ENCODE assay signal across 10 mouse cellular contexts in the genomic region with DNA sequence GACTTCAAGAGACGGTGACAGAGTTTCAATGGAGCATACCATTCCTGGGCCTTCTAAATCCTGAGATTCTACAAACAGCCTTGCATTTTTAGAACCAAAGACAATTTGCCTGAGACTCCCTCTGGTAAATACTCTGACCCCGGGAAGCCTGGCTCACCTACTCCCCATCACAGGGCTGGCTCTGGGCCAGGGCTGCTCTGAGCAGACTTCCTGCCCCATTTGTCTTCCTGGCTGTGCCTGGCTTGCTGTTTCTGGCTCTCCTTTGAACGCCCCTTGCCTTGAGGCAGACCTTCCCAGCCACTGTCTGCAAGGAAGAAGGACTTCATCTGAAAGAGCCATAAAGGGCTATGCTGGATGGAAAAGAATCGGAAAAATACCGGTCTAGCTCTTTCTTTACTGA.
A peak's percentile ranks its signal among the peaks of the same experiment; 100 is the strongest.
DNase-seq lines count a peak whose midpoint lies in the region; ATAC-seq and TF ChIP-seq lines count a peak whose summit lies in the region.
"Had no signal": no experiment of that assay in that cellular context is flagged by ENCODE, and none has a peak within 500 bp of the region (broad histone marks: within the 10 kb centered on the region; RNA-seq: fewer than 3 reads in every experiment).

No protein-coding gene starts in this region.

- 69% methylated on average over 5 of the region's 5 CpGs for WGBS in hindbrain, embryonic 13.5 days
- WGBS in hindbrain, embryonic 16.5 days: 58% methylated on average over 5 of the region's 5 CpGs
- 68% methylated on average over 5 of the region's 5 CpGs for WGBS in midbrain, postnatal 0 days

- no peak overlapping the region for H3K4me3 ChIP-seq in hindbrain, embryonic 13.5 days
- no peak overlapping the region for H3K4me3 ChIP-seq in hindbrain, embryonic 16.5 days (ENCODE audit: low read length)
- no peak overlapping the region for H3K4me3 ChIP-seq in midbrain, postnatal 0 days (ENCODE audit: low read depth, low read length)
- H3K4me3 ChIP-seq: liver, embryonic 15.5 days had no signal

- H3K9me3 ChIP-seq in hindbrain, embryonic 13.5 days: no peaks in the 10 kb centered on the region
- H3K9me3 ChIP-seq in hindbrain, embryonic 16.5 days (ENCODE audit: control insufficient read depth, low read length): no peaks in the 10 kb centered on the region
- H3K9me3 ChIP-seq in midbrain, postnatal 0 days (ENCODE audit: low read length): no peaks in the 10 kb centered on the region
- H3K9me3 ChIP-seq: liver, embryonic 15.5 days had no signal

- peak; percentile 42 to 68 for DNase-seq in adrenal gland, adult 18-20 months (ENCODE audit: low spot score in 2 of 2)
- peak; percentile 67 for DNase-seq in heart, postnatal 4 days
- DNase-seq in lung, postnatal 10 days: peak; percentile 71
- DNase-seq in midbrain, postnatal 0 days (ENCODE audit: low spot score): no peak
- DNase-seq in gastrocnemius, postnatal 14 days: no peak
- no peak for DNase-seq in left cerebral cortex, postnatal 25 days (ENCODE audit: low spot score in 2 of 2)

- TF ChIP-seq CTCF in midbrain, postnatal 0 days (IDR thresholded peaks at IDR 0.05): no peak

- H3K27ac ChIP-seq in hindbrain, embryonic 13.5 days: peak overlapping the region; percentile 44; the same call in 1 of the 2 replicates
- H3K27ac ChIP-seq in hindbrain, embryonic 16.5 days (ENCODE audit: low read depth, low read length): no peak overlapping the region
- no peak overlapping the region for H3K27ac ChIP-seq in midbrain, postnatal 0 days (ENCODE audit: low read depth, low read length)
- H3K27ac ChIP-seq: liver, embryonic 15.5 days had no signal

- H3K4me2 ChIP-seq in hindbrain, embryonic 13.5 days: no peak overlapping the region
- H3K4me2 ChIP-seq in hindbrain, embryonic 16.5 days (ENCODE audit: low read length): no peak overlapping the region
- H3K4me2 ChIP-seq in midbrain, postnatal 0 days (ENCODE audit: low read depth, low read length, poor library complexity, severe bottlenecking): no peak overlapping the region
- H3K4me2 ChIP-seq: liver, embryonic 15.5 days had no signal

- intact Hi-C loops in gastrocnemius, postnatal 14 days (cut with DNase I; ENCODE audit: low total_unique reads): loop anchor here (10.0 kb wide), 1 partner anchor 293 kb away; no protein-coding TSS in a partner anchor
- intact Hi-C loops in left cerebral cortex, postnatal 25 days (cut with DNase I): no loop called here

- peaks cover 26% of the 10 kb centered on the region for H3K4me1 ChIP-seq in hindbrain, embryonic 13.5 days (replicated peaks)
- peaks cover 6% of the 10 kb centered on the region; the same call in 1 of the 2 replicates for H3K4me1 ChIP-seq in hindbrain, embryonic 16.5 days (ENCODE audit: control insufficient read depth, insufficient read depth, low read depth, low read length)
- no peaks in the 10 kb centered on the region for H3K4me1 ChIP-seq in midbrain, postnatal 0 days (ENCODE audit: insufficient read depth, low read length)

- no peak overlapping the region for H3K9ac ChIP-seq in hindbrain, embryonic 13.5 days
- H3K9ac ChIP-seq in hindbrain, embryonic 16.5 days (ENCODE audit: low read depth, low read length): no peak overlapping the region
- H3K9ac ChIP-seq in midbrain, postnatal 0 days (replicated peaks; ENCODE audit: low read length, poor library complexity, severe bottlenecking): no peak overlapping the region
- H3K9ac ChIP-seq: liver, embryonic 15.5 days had no signal

- ATAC-seq in hindbrain, embryonic 13.5 days (ENCODE audit: low FRiP score): no peak
- no peak for ATAC-seq in hindbrain, embryonic 16.5 days
- no peak for ATAC-seq in midbrain, postnatal 0 days (ENCODE audit: low FRiP score)

- H3K36me3 ChIP-seq in hindbrain, embryonic 13.5 days: no peaks in the 10 kb centered on the region
- H3K36me3 ChIP-seq in hindbrain, embryonic 16.5 days (ENCODE audit: control insufficient read depth, insufficient read depth, low read length): no peaks in the 10 kb centered on the region
- H3K36me3 ChIP-seq in midbrain, postnatal 0 days (ENCODE audit: insufficient read depth, low read length): no peaks in the 10 kb centered on the region
- H3K36me3 ChIP-seq: G1E had no signal

- no peaks in the 10 kb centered on the region for H3K27me3 ChIP-seq in hindbrain, embryonic 13.5 days
- no peaks in the 10 kb centered on the region for H3K27me3 ChIP-seq in hindbrain, embryonic 16.5 days (replicated peaks; ENCODE audit: control insufficient read depth, insufficient read depth, low read length)
- H3K27me3 ChIP-seq in midbrain, postnatal 0 days (ENCODE audit: insufficient read depth, low read length): no peaks in the 10 kb centered on the region
- H3K27me3 ChIP-seq: liver, embryonic 15.5 days had no signal

Comparison
In these comparisons a context has a peak if more than half of its experiments do, and no peak if none do; other contexts are left out.
1. DNase-seq: peak in adrenal gland, adult 18-20 months (2 of 2), heart, postnatal 4 days (single experiment) and lung, postnatal 10 days (single experiment); none in midbrain, postnatal 0 days (single experiment), gastrocnemius, postnatal 14 days (single experiment) and left cerebral cortex, postnatal 25 days (0 of 2).